Mouse (Mus musculus) intestine, embryonic 16.5 days (tissue): ENCODE data around the gene Gm14214. TPM values are rescaled to one million over a fixed set of nuclear protein-coding genes. Genes with fewer than 3 reads are reported as not detected.

Source experiments
- ATAC-seq: fragments of 200-750 bp; cut with Nextera tagmentation; 2 replicates; pipeline ENCODE4 v1.8.0; 2017; ENCODE audit warnings: moderate TSS enrichment, moderate library complexity
- H3K27ac ChIP-seq: fragments of 300-500 bp; sonication (generic); 2 replicates; pipeline ENCODE4 v1.5.1; 2014; ENCODE audit warnings: mild to moderate bottlenecking, low read length
- H3K27me3 ChIP-seq: fragments of 300-500 bp; sonication (generic); replicated peaks from 2 replicates; pipeline ENCODE4 v1.6.1; 2014; ENCODE audit warnings: low read length, control low read depth, mixed read lengths; ENCODE audit not compliant: control insufficient read depth, insufficient read depth
- H3K36me3 ChIP-seq: fragments of 300-500 bp; sonication (generic); 2 replicates; pipeline ENCODE4 v1.6.1; 2014; ENCODE audit warnings: low read length, control low read depth; ENCODE audit not compliant: control insufficient read depth, insufficient read depth
- H3K4me1 ChIP-seq: fragments of 300-500 bp; sonication (generic); 2 replicates; pipeline ENCODE4 v1.6.1; 2014; ENCODE audit warnings: low read length, control low read depth, mixed read lengths; ENCODE audit not compliant: control insufficient read depth, insufficient read depth
- H3K4me2 ChIP-seq: fragments of 300-500 bp; sonication (generic); 2 replicates; pipeline ENCODE4 v1.6.1; 2014; ENCODE audit warnings: low read depth, low read length, control low read depth
- H3K4me3 ChIP-seq: fragments of 300-500 bp; sonication (generic); 2 replicates; pipeline ENCODE4 v1.5.1; 2014; ENCODE audit warnings: mild to moderate bottlenecking, low read length
- H3K9ac ChIP-seq: fragments of 300-500 bp; sonication (generic); 2 replicates; pipeline ENCODE4 v1.6.1; 2014; ENCODE audit warnings: low read depth, low read length
- H3K9me3 ChIP-seq: fragments of 300-500 bp; sonication (generic); 2 replicates; pipeline ENCODE4 v1.6.1; 2016; ENCODE audit warnings: low read length, control low read depth; ENCODE audit not compliant: control insufficient read depth
- WGBS: fragments of 180-500 bp; shearing (Covaris S2); extraction: QIAGEN DNeasy Blood & Tissue Kit; methylation state at CpG from one replicate; pipeline ENCODE4 v1.1.7; 2014; 5-methylcytosine and 5-hydroxymethylcytosine counted together
- polyA plus RNA-seq: library from polyadenylated mRNA; unstranded; fragments of >200 nt; fragmentation: Nextera tagmentation; extraction: Ambion mirVana; gene quantifications from 2 replicates; pipeline ENCODE4 v1.2.1, GENCODE M21; 2015

The Gm14214 gene
- polyA plus RNA-seq, 1 experiment from 2014 or later = not detected

GRCm38 (mm10) chr2:154763226-154763625 lies 6.6 kb downstream of the Gm14214 start:
- 69% methylated on average over 3 of the region's 3 CpGs for WGBS

GRCm38 (mm10) chr2:154758454-154758853 lies 11.4 kb downstream of the Gm14214 start:
- 75% methylated on average over 1 of the region's 1 CpGs for WGBS

More at GRCm38 (mm10) chr2:154763226-154763625, 6.6 kb downstream of the Gm14214 start:
- Histone ChIP-seq H3K27me3 (no peaks in the 10 kb centered on the region), H3K36me3 (no peaks in the 10 kb centered on the region), H3K4me2 (no peak overlapping the region), H3K4me3 (no peak overlapping the region), H3K27ac (no peak overlapping the region), H3K9ac (no peak overlapping the region), H3K9me3 (no peaks in the 10 kb centered on the region), H3K4me1 (peaks cover 10% of the 10 kb centered on the region)
- no peak for ATAC-seq

DNA sequence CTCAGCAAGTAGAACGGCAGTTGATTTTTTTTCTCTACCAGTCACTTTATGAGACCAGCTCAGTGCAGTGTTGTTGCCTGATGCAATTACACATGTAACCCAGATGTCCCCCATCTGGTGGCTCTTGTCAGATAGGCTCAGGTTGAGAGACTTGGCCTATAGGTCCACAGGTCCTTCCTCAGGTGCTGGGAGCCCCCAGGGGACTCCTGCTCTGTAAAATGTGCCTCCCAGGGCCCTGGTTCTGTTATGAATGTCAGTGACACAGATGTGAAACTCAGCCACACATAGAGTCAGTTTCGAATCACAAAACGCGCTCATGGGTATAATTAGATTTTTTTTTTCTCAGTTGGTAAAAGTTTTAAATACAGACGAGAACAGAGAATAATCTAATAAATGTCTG lies 12.1 kb downstream of the Gm14214 start:
- H3K4me1 ChIP-seq = no peaks in the 10 kb centered on the region
- H3K27me3 ChIP-seq = no peaks in the 10 kb centered on the region
- H3K36me3 ChIP-seq = no peaks in the 10 kb centered on the region
- H3K9ac ChIP-seq = no peak overlapping the region
- H3K4me3 ChIP-seq = no peak overlapping the region
- 88% methylated on average over 5 of the region's 5 CpGs for WGBS
- H3K27ac ChIP-seq = no peak overlapping the region
- no peak overlapping the region for H3K4me2 ChIP-seq
- no peaks in the 10 kb centered on the region for H3K9me3 ChIP-seq
- ATAC-seq = no peak

More at GRCm38 (mm10) chr2:154758454-154758853, 11.4 kb downstream of the Gm14214 start:
- Histone ChIP-seq H3K9ac (no peak overlapping the region), H3K4me3 (no peak overlapping the region), H3K9me3 (no peaks in the 10 kb centered on the region), H3K27ac (no peak overlapping the region), H3K36me3 (no peaks in the 10 kb centered on the region), H3K4me2 (no peak overlapping the region), H3K27me3 (no peaks in the 10 kb centered on the region), H3K4me1 (no peaks in the 10 kb centered on the region; the same call in 1 of the 2 replicates)
- no peak for ATAC-seq

DNA sequence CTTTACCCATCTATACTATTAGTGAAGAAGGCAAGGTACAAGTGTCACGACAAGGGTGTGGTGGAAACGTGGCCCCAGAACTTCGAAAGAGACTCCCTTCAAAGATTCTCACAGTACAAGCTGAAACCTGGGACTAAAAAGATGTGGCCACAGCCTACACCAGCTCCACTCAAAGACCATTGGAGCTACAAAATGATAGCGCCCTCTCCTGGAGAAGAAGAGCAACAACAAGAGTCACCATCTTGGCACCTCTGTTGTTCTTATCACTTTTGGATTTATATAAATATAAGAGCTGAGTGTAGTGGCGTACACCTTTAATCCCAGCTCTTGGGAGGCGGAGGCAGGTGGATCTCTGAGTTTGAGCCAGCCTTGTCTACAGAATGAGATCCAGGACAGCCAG lies 14.0 kb downstream of the Gm14214 start:
- Histone ChIP-seq H3K4me1 (0 out of 2 replicates have a peak, but pooled peaks cover 3% of the 10 kb centered on the region), H3K4me3 (no peak overlapping the region), H3K36me3 (no peaks in the 10 kb centered on the region), H3K27me3 (no peaks in the 10 kb centered on the region), H3K9me3 (no peaks in the 10 kb centered on the region), H3K9ac (no peak overlapping the region), H3K27ac (no peak overlapping the region), H3K4me2 (no peak overlapping the region)
- no peak for ATAC-seq
- WGBS = 67% methylated on average over 6 of the region's 6 CpGs

GRCm38 (mm10) chr2:154754068-154754560 lies 15.7 kb downstream of the Gm14214 start:
- no peak overlapping the region for H3K4me2 ChIP-seq
- H3K36me3 ChIP-seq = no peaks in the 10 kb centered on the region
- no peak overlapping the region for H3K9ac ChIP-seq
- 94% methylated on average over 2 of the region's 2 CpGs for WGBS
- H3K9me3 ChIP-seq = no peaks in the 10 kb centered on the region
- no peak for ATAC-seq
- no peak overlapping the region for H3K4me3 ChIP-seq
- H3K4me1 ChIP-seq = peaks cover 7% of the 10 kb centered on the region; the same call in 1 of the 2 replicates
- H3K27ac ChIP-seq = no peak overlapping the region
- H3K27me3 ChIP-seq = no peaks in the 10 kb centered on the region

DNA sequence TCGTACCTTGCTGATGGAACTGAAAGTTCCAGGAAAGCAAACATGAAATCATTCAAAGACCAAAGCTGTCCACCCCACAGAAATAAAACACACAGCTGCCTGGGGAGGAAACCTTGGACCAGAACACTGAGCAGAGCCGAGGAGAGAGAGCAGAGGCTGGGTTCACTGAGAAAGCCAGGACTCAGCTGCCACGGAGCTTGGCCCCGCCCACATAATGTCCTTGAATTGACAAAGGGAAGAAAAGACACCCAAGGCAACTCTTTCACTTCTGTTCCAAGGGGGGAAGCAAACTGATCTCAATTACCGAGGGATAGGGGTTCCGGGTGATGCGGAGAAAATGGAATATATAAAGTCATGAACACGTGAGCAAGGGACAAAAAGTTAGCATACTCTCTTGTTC lies 17.9 kb downstream of the Gm14214 start:
- H3K9me3 ChIP-seq = no peaks in the 10 kb centered on the region
- no peak overlapping the region; the same call in 1 of the 2 replicates for H3K9ac ChIP-seq
- H3K27ac ChIP-seq = no peak overlapping the region
- H3K4me2 ChIP-seq = no peak overlapping the region
- ATAC-seq = no peak
- H3K36me3 ChIP-seq = no peaks in the 10 kb centered on the region
- peaks cover 7% of the 10 kb centered on the region; the same call in 1 of the 2 replicates for H3K4me1 ChIP-seq
- no peaks in the 10 kb centered on the region for H3K27me3 ChIP-seq
- no peak overlapping the region for H3K4me3 ChIP-seq
- WGBS = 52% methylated on average over 8 of the region's 8 CpGs

DNA sequence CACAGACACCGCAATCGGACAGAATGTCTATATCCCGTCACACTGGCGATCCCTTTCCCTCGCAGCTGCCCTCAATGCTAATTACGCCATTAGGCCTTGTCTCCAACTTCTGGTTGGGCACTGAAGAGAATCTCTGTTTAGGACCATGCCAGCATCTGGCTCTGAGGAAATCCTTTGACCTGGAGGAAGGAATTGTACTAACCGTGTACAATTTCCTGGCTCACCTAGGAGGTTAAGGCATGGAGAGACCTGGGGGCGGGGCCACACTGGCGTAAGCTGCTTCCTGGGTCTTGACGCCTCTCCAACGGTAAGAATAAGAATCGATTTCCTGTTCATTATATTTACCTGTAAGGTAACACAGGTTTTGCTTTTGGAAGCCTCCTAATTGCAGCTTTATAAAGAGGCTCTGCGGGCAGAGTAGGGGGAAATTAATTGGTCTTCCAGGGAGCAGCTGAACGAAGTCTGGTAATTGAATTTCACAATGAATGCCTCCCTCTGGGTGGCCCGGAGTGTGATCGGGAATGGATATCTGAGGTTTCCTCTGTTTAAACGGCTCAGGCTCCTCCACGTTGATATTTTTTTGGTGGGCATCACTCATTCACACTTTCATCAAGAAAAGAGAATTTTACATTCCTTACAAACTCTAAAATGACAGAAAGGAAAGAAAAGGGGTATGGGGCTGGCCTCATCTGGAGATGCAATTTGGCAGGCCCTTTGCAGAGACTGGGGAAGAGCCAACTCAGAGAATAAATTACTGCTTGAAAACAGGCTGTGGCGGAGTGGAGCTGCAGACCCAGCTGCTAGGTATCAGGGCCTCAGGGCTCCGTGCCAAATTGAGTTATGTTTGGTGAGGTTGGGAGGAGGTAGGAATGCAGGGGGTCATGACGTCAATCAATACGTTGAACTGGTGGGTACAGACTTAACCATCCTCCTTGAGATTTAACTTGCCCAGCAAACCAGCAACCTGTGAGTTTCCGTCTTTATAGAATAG lies 20.5 kb downstream of the Gm14214 start:
- H3K27ac ChIP-seq = no peak overlapping the region
- no peaks in the 10 kb centered on the region for H3K9me3 ChIP-seq
- H3K4me3 ChIP-seq = no peak overlapping the region
- no peak overlapping the region for H3K9ac ChIP-seq
- H3K4me2 ChIP-seq = no peak overlapping the region
- no peaks in the 10 kb centered on the region for H3K27me3 ChIP-seq
- peaks cover 7% of the 10 kb centered on the region; the same call in 1 of the 2 replicates for H3K4me1 ChIP-seq
- WGBS = 54% methylated on average over 23 of the region's 23 CpGs
- ATAC-seq = no peak
- no peaks in the 10 kb centered on the region for H3K36me3 ChIP-seq

GRCm38 (mm10) chr2:154748383-154748782 lies 21.4 kb downstream of the Gm14214 start:
- H3K4me1 ChIP-seq = peaks cover 7% of the 10 kb centered on the region; the same call in 1 of the 2 replicates
- H3K9ac ChIP-seq = no peak overlapping the region
- ATAC-seq = no peak
- H3K4me3 ChIP-seq = no peak overlapping the region
- H3K27me3 ChIP-seq = no peaks in the 10 kb centered on the region
- no peaks in the 10 kb centered on the region for H3K36me3 ChIP-seq
- H3K27ac ChIP-seq = no peak overlapping the region
- no peak overlapping the region for H3K4me2 ChIP-seq
- WGBS = 90% methylated on average over 2 of the region's 2 CpGs
- no peaks in the 10 kb centered on the region for H3K9me3 ChIP-seq

GRCm38 (mm10) chr2:154743915-154744314 lies 25.9 kb downstream of the Gm14214 start:
- no peak overlapping the region for H3K9ac ChIP-seq
- no peaks in the 10 kb centered on the region for H3K9me3 ChIP-seq
- no peaks in the 10 kb centered on the region for H3K36me3 ChIP-seq
- H3K27ac ChIP-seq = no peak overlapping the region
- 65% methylated on average over 4 of the region's 4 CpGs for WGBS
- no peak overlapping the region for H3K4me3 ChIP-seq
- no peak overlapping the region for H3K4me2 ChIP-seq
- no peaks in the 10 kb centered on the region for H3K27me3 ChIP-seq
- no peaks in the 10 kb centered on the region for H3K4me1 ChIP-seq
- no peak for ATAC-seq
